8 mouse cellular contexts compared by ENCODE assay signal in the genomic region with DNA sequence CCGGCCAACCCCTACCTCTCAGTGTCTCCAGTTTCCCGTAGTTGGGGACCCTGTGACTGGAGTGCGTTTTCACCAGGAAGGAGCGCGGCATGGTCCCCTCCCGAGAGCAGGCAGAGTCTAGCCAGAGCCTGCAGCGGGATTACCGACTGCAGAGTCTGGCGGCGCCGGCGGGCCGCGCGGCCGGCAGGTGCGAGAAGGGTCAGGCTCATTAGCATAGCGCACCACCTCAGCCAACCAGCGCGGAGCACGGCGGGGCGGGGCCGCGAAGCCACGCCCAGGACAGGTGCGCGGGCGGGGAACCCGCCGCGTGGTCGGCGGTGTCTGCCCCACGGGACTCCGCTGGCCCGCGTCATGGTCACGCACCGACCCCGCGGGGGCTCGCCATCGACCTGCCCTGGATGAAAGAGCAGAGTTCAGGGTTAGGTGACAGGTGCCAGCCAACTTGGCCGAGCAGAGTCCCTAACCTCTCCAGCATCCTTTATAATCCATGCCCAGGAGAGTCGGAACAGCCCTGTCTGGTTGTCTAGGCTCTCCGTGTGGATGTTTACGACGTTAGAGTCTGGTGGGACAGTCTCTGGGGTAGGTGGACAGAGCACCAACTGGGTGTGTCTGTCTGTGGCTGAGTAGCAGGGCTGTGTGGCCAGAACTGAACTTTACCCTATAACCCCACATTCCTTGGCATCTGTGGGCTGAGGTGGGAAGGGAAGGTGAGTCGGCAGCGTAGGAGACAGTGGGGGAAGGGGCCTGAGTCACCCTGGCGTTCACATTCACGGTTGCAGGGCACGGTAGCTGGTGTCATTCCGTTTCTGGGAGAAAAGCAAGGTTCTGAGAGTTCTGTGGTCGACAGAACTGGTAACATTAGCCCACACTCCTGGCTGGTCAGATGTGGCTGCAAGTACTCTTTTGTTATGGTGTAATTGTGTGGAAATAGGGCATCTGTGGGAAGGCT. TPM values are rescaled to one million over a fixed set of nuclear protein-coding genes. Genes with fewer than 3 reads are reported as not detected.
DNase-seq lines count a peak whose midpoint lies in the region; ATAC-seq lines count a peak whose summit lies in the region.

TSS of gene Snai3 (minus strand) at position 210 of the 949 bp plus-strand sequence.

- peak; percentile 60; the same call in 1 of the 2 replicates for ATAC-seq in embryonic facial prominence, embryonic 13.5 days (ENCODE audit: insufficient number of reproducible peaks, insufficient read depth, low FRiP score, low TSS enrichment, low read depth)

- intact Hi-C loops in heart, postnatal 14 days (cut with DNase I), result no loop called here

- peak within 1 kb of the TSS; percentile 28 for H3K4me3 ChIP-seq in embryonic facial prominence, embryonic 13.5 days
- H3K4me3 ChIP-seq in midbrain, embryonic 10.5 days, result peak within 1 kb of the TSS; percentile 53

- H3K27me3 ChIP-seq in embryonic facial prominence, embryonic 13.5 days, result peaks cover 70% of the 10 kb centered on the region
- H3K27me3 ChIP-seq in midbrain, embryonic 10.5 days (ENCODE audit: low read depth, poor library complexity, severe bottlenecking), result peaks cover 74% of the 10 kb centered on the region
- no peaks in the 10 kb centered on the region; the same call in 1 of the 2 replicates for H3K27me3 ChIP-seq in splenic B cell, adult 2 months (ENCODE audit: control insufficient read depth, insufficient read depth, low read length, poor library complexity, severe bottlenecking)

- H3K4me1 ChIP-seq in embryonic facial prominence, embryonic 13.5 days, result peaks cover 27% of the 10 kb centered on the region
- H3K4me1 ChIP-seq in midbrain, embryonic 10.5 days, result peaks cover 30% of the 10 kb centered on the region

- no peak within 1 kb of the TSS for H3K27ac ChIP-seq in embryonic facial prominence, embryonic 13.5 days
- H3K27ac ChIP-seq in midbrain, embryonic 10.5 days (replicated peaks), result no peak within 1 kb of the TSS

- peaks cover 11% of the 10 kb centered on the region for H3K36me3 ChIP-seq in embryonic facial prominence, embryonic 13.5 days
- no peaks in the 10 kb centered on the region; the same call in 1 of the 2 replicates for H3K36me3 ChIP-seq in midbrain, embryonic 10.5 days
- no peaks in the 10 kb centered on the region for H3K36me3 ChIP-seq in splenic B cell, adult 2 months (ENCODE audit: control insufficient read depth, insufficient read depth, low read length, poor library complexity, severe bottlenecking)

- 2% methylated on average over 56 of the region's 56 CpGs for WGBS in embryonic facial prominence, embryonic 13.5 days
- 2% methylated on average over 56 of the region's 56 CpGs for WGBS in large intestine, adult 2 months
- 4% methylated on average over 56 of the region's 56 CpGs for WGBS in midbrain, embryonic 10.5 days

- H3K4me2 ChIP-seq in embryonic facial prominence, embryonic 13.5 days, result peak within 1 kb of the TSS; percentile 56

- H3K9ac ChIP-seq in embryonic facial prominence, embryonic 13.5 days, result peak within 1 kb of the TSS; percentile 37; the same call in 1 of the 2 replicates

- DNase-seq in A20 (ENCODE audit: low read depth, low spot score), result peak; percentile 78
- DNase-seq in ZHBTc4 (ENCODE audit: low read depth, low spot score), result peak; percentile 76
- peak; percentile 48 to 49 for DNase-seq in heart, postnatal 14 days
- DNase-seq in large intestine, adult 2 months (ENCODE audit: low read depth, low spot score), result peak; percentile 42
- peak; percentile 47 for DNase-seq in midbrain, embryonic 10.5 days (ENCODE audit: low spot score)
- peak; percentile 91 for DNase-seq in splenic B cell, adult 2 months (ENCODE audit: low read depth, low spot score)
- DNase-seq in right cerebral cortex, postnatal 4 days, result no peak

- no peaks in the 10 kb centered on the region for H3K9me3 ChIP-seq in embryonic facial prominence, embryonic 13.5 days
- H3K9me3 ChIP-seq in midbrain, embryonic 10.5 days (replicated peaks), result no peaks in the 10 kb centered on the region

RNA-seq across cellular contexts. Expression of gene Snai3, which starts in this region (rescaled TPM):
- polyA plus RNA-seq in embryonic facial prominence, embryonic 13.5 days (2015; fragmentation: Nextera tagmentation; extraction: Ambion mirVana), result 1.2 TPM in 2 replicates
- total RNA-seq in heart, postnatal 14 days (2021), result 1 to 10 TPM; 1.1 to 1.6 TPM
- polyA plus RNA-seq in large intestine, adult 2 months (2012; rRNA removed), result 1.4 and 1.6 TPM in 2 replicates
- 0.07 TPM in 1 of 2 replicates, not detected in the other for polyA plus RNA-seq in midbrain, embryonic 10.5 days (2016; fragmentation: Nextera tagmentation; extraction: Ambion mirVana)

Comparison
In these comparisons a context has a peak if more than half of its experiments do, and no peak if none do; other contexts are left out.
1. Peak in DNase-seq and H3K4me3 ChIP-seq in midbrain, embryonic 10.5 days; RNA of the gene not detected or under 1 TPM.